Mouse (Mus musculus) megakaryocyte, embryonic 14.5 days (primary cell): ENCODE results near the gene Tex2.

Experiments used
- FLI1 ChIP-seq: IDR thresholded peaks from 2 replicates; pipeline ENCODE4 v1.6.1; 2012; ENCODE audit warnings: low read length, inconsistent platforms, mixed read lengths
- GATA1 ChIP-seq: IDR thresholded peaks from 3 replicates; pipeline ENCODE4 v1.6.1; 2012; ENCODE audit warnings: mixed read lengths, low read length, inconsistent platforms, borderline replicate concordance

DNA sequence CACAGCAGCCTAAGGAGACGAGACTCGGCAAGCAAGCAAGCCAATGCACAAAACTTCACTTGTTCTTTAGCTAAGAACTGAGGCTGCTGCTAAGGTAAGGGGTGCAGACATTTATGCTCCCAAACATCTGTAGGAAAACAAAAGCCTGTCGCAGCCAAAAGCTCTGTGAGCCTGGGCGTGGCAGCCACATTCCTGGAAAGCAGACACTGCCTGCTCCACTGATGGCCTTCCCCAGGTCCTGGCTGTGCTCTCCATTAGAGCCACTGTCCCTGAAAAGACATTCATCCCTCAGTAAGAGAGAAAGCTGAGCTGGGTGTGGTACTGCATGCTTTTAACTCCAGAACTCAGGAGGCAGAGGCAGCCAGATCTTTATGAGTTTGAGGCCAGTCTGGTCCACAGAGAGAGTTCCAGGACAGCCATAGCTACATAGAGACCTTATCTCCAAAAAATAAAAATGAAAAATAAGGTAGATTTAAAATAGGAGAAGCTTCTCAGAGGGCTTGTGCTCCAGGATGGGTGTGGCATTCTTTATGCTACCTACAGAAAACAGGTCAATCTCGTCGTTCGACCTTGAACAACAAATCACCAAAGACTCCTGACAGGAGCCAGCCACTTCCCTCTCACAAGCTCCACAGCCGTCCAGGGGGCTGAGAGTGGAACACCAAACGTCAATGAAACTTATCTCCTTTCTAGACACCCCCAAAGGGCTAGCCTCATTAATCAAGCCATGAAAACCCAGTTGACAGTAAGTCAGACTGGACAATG lies 39.6 kb downstream of the Tex2 start:
- TF ChIP-seq GATA1 (no peak), FLI1 (no peak)
